Mouse (Mus musculus) ES-E14 (cell line): ENCODE measurements around the gene Emc6.

ENCODE experiments used
- CHD2 ChIP-seq: IDR thresholded peaks from 2 replicates; pipeline ENCODE4 v1.6.1; 2014; ENCODE audit warnings: mild to moderate bottlenecking, low read depth, low read length, inconsistent platforms
- ZC3H11A ChIP-seq: IDR thresholded peaks from 2 replicates; pipeline ENCODE4 v1.6.1; 2012; ENCODE audit warnings: low read depth, mild to moderate bottlenecking, inconsistent platforms, low read length, borderline replicate concordance

- TF ChIP-seq CHD2 (no peak), ZC3H11A (no peak)
Observed at GRCm38 (mm10) chr11:73194444-73194843, 17.6 kb upstream of the Emc6 start.
